Comparison of ENCODE assay signal across 32 mouse cellular contexts in genomic region chr9:53903215-53903842, GRCm38 (mm10). TPM values are rescaled to one million over a fixed set of nuclear protein-coding genes. Genes with fewer than 3 reads are reported as not detected.
DNase-seq lines count a peak whose midpoint lies in the region; ATAC-seq and TF ChIP-seq lines count a peak whose summit lies in the region.
"Had no signal": no experiment of that assay in that cellular context is flagged by ENCODE, and none has a peak within 500 bp of the region (broad histone marks: within the 10 kb centered on the region; RNA-seq: fewer than 3 reads in every experiment).

No protein-coding gene starts in this region.

- no peaks in the 10 kb centered on the region for H3K9me3 ChIP-seq in hindbrain, embryonic 13.5 days
- no peaks in the 10 kb centered on the region for H3K9me3 ChIP-seq in hindbrain, postnatal 0 days (ENCODE audit: low read length)
- no peaks in the 10 kb centered on the region for H3K9me3 ChIP-seq in midbrain, embryonic 15.5 days
- no peaks in the 10 kb centered on the region for H3K9me3 ChIP-seq in midbrain, embryonic 13.5 days
- no peaks in the 10 kb centered on the region for H3K9me3 ChIP-seq in forebrain, postnatal 0 days (ENCODE audit: low read length)
- H3K9me3 ChIP-seq: embryonic facial prominence, embryonic 13.5 days; limb, embryonic 10.5 days; liver, embryonic 15.5 days; lung, embryonic 15.5 days; megakaryocyte, embryonic 14.5 days had no signal

- no peak overlapping the region for H3K4me2 ChIP-seq in hindbrain, embryonic 13.5 days
- no peak overlapping the region for H3K4me2 ChIP-seq in hindbrain, postnatal 0 days (ENCODE audit: low read depth, low read length)
- no peak overlapping the region for H3K4me2 ChIP-seq in midbrain, embryonic 15.5 days
- no peak overlapping the region for H3K4me2 ChIP-seq in midbrain, embryonic 13.5 days (replicated peaks)
- H3K4me2 ChIP-seq in forebrain, postnatal 0 days (ENCODE audit: low read depth) = no peak overlapping the region
- H3K4me2 ChIP-seq: embryonic facial prominence, embryonic 13.5 days; heart, embryonic 11.5 days; liver, embryonic 15.5 days; lung, embryonic 15.5 days had no signal

- no peak for TF ChIP-seq CTCF in hindbrain, postnatal 0 days (IDR thresholded peaks at IDR 0.05; ENCODE audit: low read depth)
- TF ChIP-seq CTCF in brain, embryonic 14.5 days (IDR thresholded peaks at IDR 0.05; ENCODE audit: borderline replicate concordance, extremely low read depth, insufficient read depth, insufficient read length) = no peak
- no peak for TF ChIP-seq CTCF in forebrain, postnatal 0 days (IDR thresholded peaks at IDR 0.05; ENCODE audit: low read depth)

- no peak for ATAC-seq in hindbrain, embryonic 13.5 days (ENCODE audit: low FRiP score)
- ATAC-seq in hindbrain, postnatal 0 days = no peak
- no peak for ATAC-seq in midbrain, embryonic 15.5 days (replicated peaks)
- ATAC-seq in midbrain, embryonic 13.5 days = no peak
- ATAC-seq in forebrain, postnatal 0 days = peak; percentile 56; the same call in 1 of the 2 replicates
- ATAC-seq: inflammation-experienced regulatory T-cells, adult 6 months had no signal

- DNase-seq in hindbrain, postnatal 0 days (ENCODE audit: low spot score) = no peak
- DNase-seq in brain, embryonic 14.5 days (ENCODE audit: low read depth) = peak; percentile 67
- DNase-seq in forebrain, postnatal 0 days = peak; percentile 32
- DNase-seq in gastrocnemius, postnatal 14 days = no peak
- DNase-seq: adrenal gland, adult 2 months; B cell, adult 2 months; cerebellum, adult 2 months; cerebellum, postnatal 25 days; embryo, embryonic 11 days; gastrocnemius, postnatal 10 days; heart, adult 11 months; kidney, adult 2 months; liver; lung, postnatal 36 days; midbrain, embryonic 14.5 days; retina, postnatal 1 day; thymus, adult 2 months; thymus, postnatal 4 days had no signal

- H3K27me3 ChIP-seq in hindbrain, embryonic 13.5 days = no peaks in the 10 kb centered on the region
- H3K27me3 ChIP-seq in hindbrain, postnatal 0 days (ENCODE audit: insufficient read depth, low read length) = no peaks in the 10 kb centered on the region
- no peaks in the 10 kb centered on the region for H3K27me3 ChIP-seq in midbrain, embryonic 15.5 days (replicated peaks)
- H3K27me3 ChIP-seq in midbrain, embryonic 13.5 days = no peaks in the 10 kb centered on the region
- H3K27me3 ChIP-seq in forebrain, postnatal 0 days (ENCODE audit: insufficient read depth, low read length) = no peaks in the 10 kb centered on the region
- H3K27me3 ChIP-seq: embryonic facial prominence, embryonic 13.5 days; liver, embryonic 15.5 days; lung, embryonic 15.5 days had no signal

- H3K9ac ChIP-seq in hindbrain, embryonic 13.5 days = no peak overlapping the region
- no peak overlapping the region for H3K9ac ChIP-seq in hindbrain, postnatal 0 days (replicated peaks; ENCODE audit: low read length)
- no peak overlapping the region for H3K9ac ChIP-seq in midbrain, embryonic 15.5 days
- H3K9ac ChIP-seq in midbrain, embryonic 13.5 days (replicated peaks) = no peak overlapping the region
- no peak overlapping the region for H3K9ac ChIP-seq in forebrain, postnatal 0 days
- H3K9ac ChIP-seq: embryonic facial prominence, embryonic 13.5 days; liver, embryonic 15.5 days; lung, embryonic 15.5 days had no signal

- TF ChIP-seq POLR2A in brain, embryonic 14.5 days (IDR thresholded peaks at IDR 0.05; ENCODE audit: borderline replicate concordance, extremely low read depth, insufficient read depth, insufficient read length, poor library complexity, severe bottlenecking) = no peak

- intact Hi-C loops in gastrocnemius, postnatal 14 days (cut with DNase I; ENCODE audit: low total_unique reads) = no loop called here

- 0 out of 2 replicates have a peak overlapping the region, but pooled peaks have one; percentile 15 for H3K27ac ChIP-seq in hindbrain, embryonic 13.5 days
- H3K27ac ChIP-seq in hindbrain, postnatal 0 days = no peak overlapping the region
- H3K27ac ChIP-seq in midbrain, embryonic 15.5 days = 0 out of 2 replicates have a peak overlapping the region, but pooled peaks have one; percentile 36
- no peak overlapping the region for H3K27ac ChIP-seq in midbrain, embryonic 13.5 days
- peak overlapping the region; percentile 64 for H3K27ac ChIP-seq in forebrain, postnatal 0 days (ENCODE audit: low read depth, low read length)
- H3K27ac ChIP-seq: embryonic facial prominence, embryonic 13.5 days; kidney, postnatal 0 days; limb, embryonic 10.5 days; liver, embryonic 15.5 days; lung, embryonic 15.5 days had no signal

- H3K4me3 ChIP-seq in hindbrain, embryonic 13.5 days = no peak overlapping the region
- no peak overlapping the region for H3K4me3 ChIP-seq in hindbrain, postnatal 0 days (ENCODE audit: low read length)
- no peak overlapping the region for H3K4me3 ChIP-seq in midbrain, embryonic 15.5 days
- no peak overlapping the region for H3K4me3 ChIP-seq in midbrain, embryonic 13.5 days (replicated peaks)
- no peak overlapping the region for H3K4me3 ChIP-seq in forebrain, postnatal 0 days (ENCODE audit: low read depth, low read length)
- H3K4me3 ChIP-seq: embryonic facial prominence, embryonic 13.5 days; erythroblast, embryonic 14.5 days; limb, embryonic 10.5 days; liver, embryonic 15.5 days; lung, embryonic 15.5 days; megakaryocyte, embryonic 14.5 days had no signal

- 71% methylated on average over 7 of the region's 7 CpGs for WGBS in hindbrain, embryonic 13.5 days
- 74% methylated on average over 7 of the region's 7 CpGs for WGBS in hindbrain, postnatal 0 days
- 74% methylated on average over 7 of the region's 7 CpGs for WGBS in midbrain, embryonic 15.5 days
- WGBS in midbrain, embryonic 13.5 days = 87% methylated on average over 7 of the region's 7 CpGs
- 38% methylated on average over 7 of the region's 7 CpGs for WGBS in forebrain, postnatal 0 days

- H3K4me1 ChIP-seq in hindbrain, embryonic 13.5 days (replicated peaks) = no peaks in the 10 kb centered on the region; the same call in 1 of the 2 replicates
- no peaks in the 10 kb centered on the region for H3K4me1 ChIP-seq in hindbrain, postnatal 0 days (ENCODE audit: insufficient read depth, low read length)
- H3K4me1 ChIP-seq in midbrain, embryonic 15.5 days = no peaks in the 10 kb centered on the region
- H3K4me1 ChIP-seq in midbrain, embryonic 13.5 days (replicated peaks) = no peaks in the 10 kb centered on the region
- H3K4me1 ChIP-seq in forebrain, postnatal 0 days (ENCODE audit: insufficient read depth) = no peaks in the 10 kb centered on the region; the same call in 1 of the 2 replicates
- H3K4me1 ChIP-seq: embryonic facial prominence, embryonic 13.5 days; limb, embryonic 10.5 days; liver, embryonic 15.5 days; lung, embryonic 15.5 days; megakaryocyte, embryonic 14.5 days had no signal

- H3K36me3 ChIP-seq in hindbrain, embryonic 13.5 days = no peaks in the 10 kb centered on the region
- no peaks in the 10 kb centered on the region for H3K36me3 ChIP-seq in hindbrain, postnatal 0 days (ENCODE audit: insufficient read depth, low read length)
- no peaks in the 10 kb centered on the region for H3K36me3 ChIP-seq in midbrain, embryonic 15.5 days (replicated peaks)
- H3K36me3 ChIP-seq in midbrain, embryonic 13.5 days = no peaks in the 10 kb centered on the region
- no peaks in the 10 kb centered on the region for H3K36me3 ChIP-seq in forebrain, postnatal 0 days (ENCODE audit: insufficient read depth)
- H3K36me3 ChIP-seq: embryonic facial prominence, embryonic 13.5 days; limb, embryonic 10.5 days; liver, embryonic 15.5 days; lung, embryonic 15.5 days had no signal

RNA-seq across cellular contexts. Expression of gene Sln, which starts 53.4 kb away (rescaled TPM):
- 0.63 and 1.2 TPM in 2 replicates for polyA plus RNA-seq in hindbrain, embryonic 13.5 days (2015; fragmentation: Nextera tagmentation; extraction: Ambion mirVana)
- total RNA-seq in hindbrain, postnatal 0 days (2014; rRNA removed) = 0.86 TPM in 1 of 2 replicates, not detected in the other
- polyA plus RNA-seq in hindbrain, postnatal 0 days (2015; fragmentation: Nextera tagmentation; extraction: Ambion mirVana) = 0.14 TPM in 1 of 2 replicates, not detected in the other
- 0.26 TPM in 1 of 2 replicates, not detected in the other for polyA plus RNA-seq in midbrain, embryonic 15.5 days (2015; fragmentation: Nextera tagmentation; extraction: Ambion mirVana)
- polyA plus RNA-seq in midbrain, embryonic 13.5 days (2015; fragmentation: Nextera tagmentation; extraction: Ambion mirVana) = 0.16 TPM in 1 of 2 replicates, not detected in the other
- polyA plus RNA-seq in brain, embryonic 14.5 days (2012; rRNA removed) = 0.14 and 0.39 TPM in 2 replicates
- total RNA-seq in forebrain, postnatal 0 days (2014; rRNA removed) = not detected in 2 replicates
- polyA plus RNA-seq in forebrain, postnatal 0 days (2015; fragmentation: Nextera tagmentation; extraction: Ambion mirVana) = 0.42 TPM in 2 replicates
- total RNA-seq in gastrocnemius, postnatal 14 days (2021) = 10 to 100 TPM in 1 of 2 experiments, 1 to 10 TPM in 1; 2.7 to 16.8 TPM
- total RNA-seq: adrenal gland, adult 2 months; MEL had no signal
- polyA plus RNA-seq: adrenal gland, adult 2 months; erythroblast, embryonic 14.5 days; inflammation-experienced regulatory T-cells, adult 6 months; kidney, postnatal 0 days; midbrain, embryonic 14.5 days; small intestine, adult 2 months had no signal

Comparison
In these comparisons a context has a peak if more than half of its experiments do, and no peak if none do; other contexts are left out.
1. H3K27ac ChIP-seq: peak in hindbrain, embryonic 13.5 days (single experiment), midbrain, embryonic 15.5 days (single experiment) and forebrain, postnatal 0 days (single experiment); none in hindbrain, postnatal 0 days (single experiment) and midbrain, embryonic 13.5 days (single experiment).
2. DNase-seq: peak in brain, embryonic 14.5 days (single experiment) and forebrain, postnatal 0 days (single experiment); none in hindbrain, postnatal 0 days (single experiment) and gastrocnemius, postnatal 14 days (single experiment).